In the genomic region with DNA sequence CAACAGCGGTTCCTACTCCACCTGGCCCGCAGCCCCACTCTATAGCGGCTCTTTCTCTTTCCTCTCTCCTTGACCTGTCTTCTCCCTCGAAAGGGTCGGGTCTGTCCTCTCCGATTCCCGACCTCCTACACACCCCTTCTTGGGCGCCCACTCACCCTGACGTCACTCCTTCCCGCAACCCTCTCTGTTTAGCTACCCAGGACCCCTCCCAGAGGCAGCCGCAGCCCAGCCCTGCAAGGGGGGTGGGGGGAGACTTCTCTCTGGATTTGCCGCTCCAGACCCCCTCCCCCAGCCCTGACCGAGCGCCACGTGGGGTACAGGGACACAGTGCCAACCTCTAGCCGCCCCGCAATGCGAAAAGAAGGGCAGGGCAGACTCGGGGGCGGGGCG, we compare ENCODE assay signal across 8 mouse cellular contexts. TPM values are rescaled to one million over a fixed set of nuclear protein-coding genes. Genes with fewer than 3 reads are reported as not detected.
A peak's percentile ranks its signal among the peaks of the same experiment; 100 is the strongest.
DNase-seq lines count a peak whose midpoint lies in the region; ATAC-seq and TF ChIP-seq lines count a peak whose summit lies in the region.

A gene (minus strand): TSS at position 180 of the 390 bp plus-strand sequence.

- no peaks in the 10 kb centered on the region for H3K27me3 ChIP-seq in cerebellum, adult 2 months (ENCODE audit: control insufficient read depth, insufficient read depth, low read length)
- no peaks in the 10 kb centered on the region for H3K27me3 ChIP-seq in testis, adult 2 months (ENCODE audit: control insufficient read depth, insufficient read depth, low read length)
- no peaks in the 10 kb centered on the region for H3K27me3 ChIP-seq in midbrain, embryonic 14.5 days (ENCODE audit: control insufficient read depth, insufficient read depth, low read length)

- DNase-seq in cerebellum, adult 2 months: no peak
- DNase-seq in cerebellum, adult 18-20 months: no peak
- no peak for DNase-seq in testis, postnatal 14 days (ENCODE audit: low spot score)
- peak; percentile 61 to 76 for DNase-seq in layer of hippocampus, postnatal 10 days (ENCODE audit: low spot score in 2 of 2)
- peak; percentile 79 for DNase-seq in midbrain, embryonic 14.5 days
- no peak for DNase-seq in gastrocnemius, postnatal 10 days
- no peak for DNase-seq in spleen, postnatal 4 days (ENCODE audit: low spot score in 2 of 2)

- peaks cover 15% of the 10 kb centered on the region for H3K4me1 ChIP-seq in cerebellum, adult 2 months (ENCODE audit: control insufficient read depth, insufficient read depth, low read length)
- H3K4me1 ChIP-seq in testis, adult 2 months (ENCODE audit: control insufficient read depth, insufficient read depth, low read length): peaks cover 29% of the 10 kb centered on the region
- peaks cover 30% of the 10 kb centered on the region for H3K4me1 ChIP-seq in midbrain, embryonic 14.5 days (ENCODE audit: control insufficient read depth, insufficient read depth, low read length)

- H3K4me3 ChIP-seq in cerebellum, adult 2 months (replicated peaks; ENCODE audit: insufficient read depth, low read depth, low read length): peak within 1 kb of the TSS; percentile 84
- H3K4me3 ChIP-seq in testis, adult 2 months (ENCODE audit: control insufficient read depth, low read depth, low read length): peak within 1 kb of the TSS; percentile 31
- H3K4me3 ChIP-seq in midbrain, embryonic 14.5 days (replicated peaks; ENCODE audit: low read depth, low read length): peak within 1 kb of the TSS; percentile 64

- H3K9ac ChIP-seq in midbrain, embryonic 14.5 days (replicated peaks; ENCODE audit: low read length): peak within 1 kb of the TSS; percentile 81

- TF ChIP-seq CTCF in cerebellum, adult 2 months (IDR thresholded peaks at IDR 0.05; ENCODE audit: borderline replicate concordance, insufficient read depth, low read depth, low read length): no peak
- no peak for TF ChIP-seq CTCF in testis, adult 2 months (IDR thresholded peaks at IDR 0.05; ENCODE audit: control insufficient read depth, insufficient read depth, insufficient replicate concordance, low read depth, low read length)

- 1% methylated on average over 20 of the region's 21 CpGs for WGBS in cerebellum, adult 2 months
- WGBS in midbrain, embryonic 14.5 days: under 1% methylated on average over 21 of the region's 21 CpGs

- peaks cover 4% of the 10 kb centered on the region for H3K36me3 ChIP-seq in testis, adult 2 months (ENCODE audit: control insufficient read depth, insufficient read depth, low read length)
- peaks cover 27% of the 10 kb centered on the region for H3K36me3 ChIP-seq in midbrain, embryonic 14.5 days (ENCODE audit: control insufficient read depth, insufficient read depth, low read length)

- ATAC-seq in midbrain, embryonic 14.5 days (ENCODE audit: low FRiP score, low TSS enrichment): peak; percentile 72

- H3K27ac ChIP-seq in cerebellum, adult 2 months (ENCODE audit: insufficient read depth, low read length): peak within 1 kb of the TSS; percentile 96
- H3K27ac ChIP-seq in testis, adult 2 months (ENCODE audit: control insufficient read depth, insufficient read depth, low read depth, low read length): no peak within 1 kb of the TSS
- peak within 1 kb of the TSS; percentile 95 for H3K27ac ChIP-seq in midbrain, embryonic 14.5 days (replicated peaks; ENCODE audit: low read depth, low read length)

- no peak for TF ChIP-seq POLR2A in cerebellum, adult 2 months (IDR thresholded peaks at IDR 0.05; ENCODE audit: borderline replicate concordance, insufficient read depth, low read length)
- no peak for TF ChIP-seq POLR2A in testis, adult 2 months (IDR thresholded peaks at IDR 0.05; ENCODE audit: control insufficient read depth, low read depth, low read length)

- H3K9me3 ChIP-seq in midbrain, embryonic 14.5 days (ENCODE audit: control insufficient read depth, low read length): no peaks in the 10 kb centered on the region

- peak within 1 kb of the TSS; percentile 98 for H3K4me2 ChIP-seq in midbrain, embryonic 14.5 days (ENCODE audit: low read length)

RNA-seq across cellular contexts. Expression of the gene that starts here (rescaled TPM):
- 41.8 and 42.4 TPM in 2 replicates for polyA plus RNA-seq in cerebellum, adult 2 months (2012; rRNA removed)
- 1.4 TPM in 2 replicates for polyA plus RNA-seq in testis, adult 2 months (2012; rRNA removed)
- 10 to 100 TPM; 35.6 to 46.1 TPM for total RNA-seq in layer of hippocampus, postnatal 10 days (2021)
- 6.5 and 7.0 TPM in 2 replicates for polyA plus RNA-seq in midbrain, embryonic 14.5 days (2014; fragmentation: Nextera tagmentation; extraction: Ambion mirVana)
- total RNA-seq in gastrocnemius, postnatal 10 days (2021): under 1 TPM in 1 of 2 experiments, not detected in 1; 0.35 TPM

Comparison
In these comparisons a context has a peak if more than half of its experiments do, and no peak if none do; other contexts are left out.
1. RNA of the gene that starts here (total RNA-seq): 35.6 to 46.1 TPM in layer of hippocampus, postnatal 10 days; 0.35 TPM in gastrocnemius, postnatal 10 days; every median in the first group is over 10 times any median in the second.
2. DNase-seq: peak in layer of hippocampus, postnatal 10 days (2 of 2) and midbrain, embryonic 14.5 days (single experiment); none in cerebellum, adult 2 months (0 of 2), cerebellum, adult 18-20 months (0 of 2), testis, postnatal 14 days (single experiment), gastrocnemius, postnatal 10 days (single experiment) and spleen, postnatal 4 days (0 of 2).
3. H3K4me3 ChIP-seq: peak in every context shown above with its lines; median percentile 84 in cerebellum, adult 2 months; 64 in midbrain, embryonic 14.5 days; 31 in testis, adult 2 months.